Mouse (Mus musculus) bone marrow macrophage, adult 2 months (primary cell): ENCODE data around the gene Tra2b. TPM values are rescaled to one million over a fixed set of nuclear protein-coding genes. Genes with fewer than 3 reads are reported as not detected.
"Not testable (repeated sequence)": the region's sequence is repeated elsewhere in the genome, so short reads cannot be mapped to it uniquely, and the experiment has no call there.

Experiments used
- H3K27ac ChIP-seq: 2 replicates; pipeline ENCODE4 v1.5.1; 2012; ENCODE audit warnings: low read depth, low read length; ENCODE audit not compliant: insufficient read depth
- H3K4me1 ChIP-seq: 2 replicates; pipeline ENCODE4 v1.6.1; 2012; ENCODE audit warnings: low read length; ENCODE audit not compliant: control insufficient read depth, insufficient read depth
- H3K4me3 ChIP-seq: 2 replicates; pipeline ENCODE4 v1.5.1; 2012; ENCODE audit warnings: mild to moderate bottlenecking, low read length, moderate library complexity; ENCODE audit not compliant: insufficient read depth
- CTCF ChIP-seq: IDR thresholded peaks from 2 replicates; pipeline ENCODE4 v1.5.1; 2012; ENCODE audit warnings: low read depth, mild to moderate bottlenecking, low read length, moderate library complexity
- POLR2A ChIP-seq: IDR thresholded peaks from 2 replicates; pipeline ENCODE4 v1.6.1; 2012; ENCODE audit warnings: mild to moderate bottlenecking, low read depth, low read length, borderline replicate concordance
- polyA plus RNA-seq: library from polyadenylated mRNA; stranded (reverse); fragments of >200 nt; gene quantifications from 2 replicates; pipeline ENCODE4 v1.2.4, GENCODE M21; 2012; ENCODE audit not compliant: missing spikeins, insufficient read depth, insufficient read length

Tra2b gene
- polyA plus RNA-seq, 1 experiment = 98.3 TPM

DNA sequence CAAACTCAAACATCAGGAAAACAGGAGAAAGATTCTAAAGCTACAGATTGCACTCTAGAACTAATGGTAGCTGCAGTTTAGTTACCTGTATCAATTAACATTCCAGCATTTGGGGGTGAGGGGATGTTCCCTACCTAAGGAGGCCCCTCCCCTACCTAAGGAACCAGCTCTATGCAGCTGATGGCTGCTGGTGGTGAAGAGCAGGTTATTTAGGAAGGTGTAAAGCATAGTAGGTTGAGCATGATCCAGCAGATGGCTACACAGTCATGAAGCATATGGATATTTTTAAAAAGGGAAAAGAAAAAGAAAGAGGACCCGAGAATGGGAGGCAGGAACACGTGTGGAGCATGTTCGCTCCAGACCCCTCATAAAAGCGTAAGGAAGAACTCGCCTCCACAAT is 15.5 kb downstream of the Tra2b start:
- no peak overlapping the region for H3K27ac ChIP-seq
- TF ChIP-seq CTCF (no peak), POLR2A (no peak)
- H3K4me1 ChIP-seq = no peaks in the 10 kb centered on the region
- no peak overlapping the region for H3K4me3 ChIP-seq

DNA sequence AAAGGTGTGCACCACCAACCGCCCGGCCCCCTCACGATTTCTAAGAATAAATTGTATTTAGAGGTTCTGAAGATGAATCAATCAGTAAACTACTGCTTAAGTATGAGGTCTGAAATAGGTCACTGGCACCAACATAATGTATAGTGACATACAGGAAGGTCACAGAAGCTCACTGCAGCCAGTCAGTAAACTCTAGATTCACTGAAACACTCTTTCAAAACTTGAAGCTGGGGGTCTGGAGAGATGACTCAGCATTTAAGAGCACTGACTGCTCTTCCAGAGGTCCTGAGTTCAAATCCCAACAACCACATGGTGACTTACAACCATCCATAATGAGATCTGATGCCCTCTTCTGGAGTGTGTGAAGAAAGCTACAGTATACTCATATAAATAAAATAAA is 16.1 kb downstream of the Tra2b start:
- no peak overlapping the region for H3K4me3 ChIP-seq
- TF ChIP-seq POLR2A (no peak), CTCF (no peak)
- no peak overlapping the region for H3K27ac ChIP-seq
- H3K4me1 ChIP-seq = no peaks in the 10 kb centered on the region

DNA sequence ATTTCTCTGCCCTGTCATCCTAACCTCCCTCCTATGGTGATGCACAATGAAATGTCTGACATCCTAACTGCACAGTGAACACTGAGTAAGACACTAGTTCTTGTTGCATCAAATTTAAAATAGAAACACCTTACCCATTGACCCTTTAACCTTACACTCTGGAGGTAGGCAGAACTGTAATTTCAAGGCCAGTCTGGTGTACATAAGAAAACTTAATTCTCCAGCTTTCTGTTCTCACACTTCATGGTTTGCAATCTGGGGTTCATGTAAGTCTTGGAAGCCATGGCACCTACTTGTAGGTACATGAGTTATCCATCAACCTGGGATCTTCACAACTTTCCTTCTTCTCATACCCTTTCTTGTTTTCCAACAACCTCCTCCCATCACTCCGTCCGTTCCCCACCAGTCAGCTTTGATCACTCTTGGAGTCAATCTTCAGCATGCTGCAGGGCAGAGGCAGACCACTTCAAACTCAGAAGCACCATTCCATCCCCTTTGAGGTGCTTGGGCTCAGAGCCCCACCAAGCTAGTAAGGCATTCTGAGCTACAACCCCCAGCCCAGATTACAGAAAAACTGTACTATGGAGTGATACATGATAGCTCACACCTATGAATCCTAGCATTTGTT is 23.5 kb downstream of the Tra2b start:
- H3K4me3 ChIP-seq = no peak overlapping the region
- H3K27ac ChIP-seq = no peak overlapping the region
- TF ChIP-seq CTCF = no peak
- H3K4me1 ChIP-seq = no peaks in the 10 kb centered on the region

GRCm38 (mm10) chr16:22241376-22242238 is 24.2 kb downstream of the Tra2b start:
- Histone ChIP-seq H3K4me3 (no peak overlapping the region), H3K4me1 (no peaks in the 10 kb centered on the region), H3K27ac (no peak overlapping the region)
- TF ChIP-seq CTCF (no peak), POLR2A (no peak)

DNA sequence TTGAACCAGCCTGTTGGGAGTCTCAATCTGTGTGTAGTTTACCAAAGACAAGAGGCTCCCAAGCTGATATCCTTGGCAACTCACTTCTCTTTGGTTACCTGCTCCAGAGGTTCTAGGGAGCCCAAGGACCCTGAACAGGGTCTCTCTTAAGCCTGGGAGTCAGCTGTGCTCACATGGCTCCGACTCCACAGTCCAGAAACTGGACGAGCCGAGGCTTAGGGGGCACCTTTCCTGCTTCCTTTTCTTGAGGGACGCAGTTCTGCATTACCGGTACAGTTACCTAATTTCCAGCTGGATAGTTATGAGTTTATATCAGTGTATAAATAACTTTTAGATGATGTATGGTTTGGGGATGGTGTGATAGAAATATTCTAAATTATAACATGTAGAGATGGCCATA is 24.9 kb downstream of the Tra2b start:
- no peaks in the 10 kb centered on the region for H3K4me1 ChIP-seq
- H3K27ac ChIP-seq = no peak overlapping the region
- TF ChIP-seq CTCF = no peak
- no peak for TF ChIP-seq POLR2A
- H3K4me3 ChIP-seq = no peak overlapping the region

GRCm38 (mm10) chr16:22239978-22240377 is 25.8 kb downstream of the Tra2b start:
- Histone ChIP-seq H3K4me3 (no peak overlapping the region), H3K4me1 (no peaks in the 10 kb centered on the region), H3K27ac (no peak overlapping the region)
- TF ChIP-seq CTCF (no peak), POLR2A (no peak)

DNA sequence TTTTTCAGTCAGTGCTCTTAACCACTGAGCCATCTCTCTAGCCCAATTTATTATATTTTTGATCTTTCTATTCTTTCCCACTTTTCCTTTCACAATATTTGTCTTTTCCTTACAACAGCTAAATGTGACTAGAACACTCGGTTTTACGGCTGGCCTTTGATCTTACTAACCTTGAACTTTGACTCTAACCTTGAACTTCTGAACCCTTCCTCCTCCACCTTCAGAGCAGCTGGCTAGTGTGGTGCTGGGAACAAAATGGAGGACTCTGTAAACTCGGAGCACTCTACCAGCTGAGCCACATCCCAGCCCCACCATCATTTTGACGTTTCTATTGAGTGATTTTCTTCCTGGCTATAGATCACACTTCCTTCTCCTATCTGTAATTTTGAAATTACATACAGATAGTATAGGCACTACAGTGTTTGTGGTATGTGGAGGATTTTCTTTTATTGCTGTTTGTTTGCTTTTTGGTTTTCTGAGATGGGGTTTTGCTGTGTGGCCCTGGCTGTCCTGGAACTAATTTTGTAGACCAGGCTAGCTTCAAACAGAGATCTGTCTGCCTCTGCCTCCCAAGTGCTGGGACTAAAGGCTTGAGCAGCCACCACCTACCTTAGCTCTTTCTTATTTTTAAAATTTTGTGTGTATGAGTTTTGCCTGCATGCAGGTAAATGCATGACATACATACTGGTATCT is 26.7 kb downstream of the Tra2b start:
- H3K4me1 ChIP-seq = no peaks in the 10 kb centered on the region
- TF ChIP-seq POLR2A (no peak), CTCF (no peak)
- H3K4me3 ChIP-seq = no peak overlapping the region
- H3K27ac ChIP-seq = no peak overlapping the region

GRCm38 (mm10) chr16:22238402-22238801 is 27.4 kb downstream of the Tra2b start:
- H3K4me1 ChIP-seq, H3K4me3 ChIP-seq, H3K27ac ChIP-seq: not testable (repeated sequence)

GRCm38 (mm10) chr16:22236814-22237213 is 29.0 kb downstream of the Tra2b start:
- Histone ChIP-seq H3K27ac (no peak overlapping the region), H3K4me1 (no peaks in the 10 kb centered on the region), H3K4me3 (no peak overlapping the region)
- peak; percentile 44; the same call in 1 of the 2 replicates for TF ChIP-seq CTCF
- TF ChIP-seq POLR2A = no peak

DNA sequence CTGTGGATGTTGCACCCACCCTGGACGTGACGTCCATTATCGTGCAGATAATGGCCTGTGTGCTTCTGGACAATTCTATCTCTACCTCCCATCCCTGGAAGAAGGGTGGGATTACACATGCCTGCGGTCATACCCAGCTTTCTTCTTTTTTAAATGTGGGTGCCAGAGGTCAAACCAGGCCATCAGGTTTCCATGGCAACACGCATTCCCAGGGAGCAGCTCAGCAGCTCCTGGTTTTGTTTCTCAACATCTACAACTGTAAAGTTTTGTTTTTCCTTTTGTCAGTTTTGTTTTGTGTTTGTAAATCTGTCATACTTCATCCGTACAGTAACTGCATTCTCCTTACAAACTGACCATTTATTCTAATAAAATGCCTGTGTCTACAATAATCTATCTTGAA is 31.3 kb downstream of the Tra2b start:
- Histone ChIP-seq H3K4me3 (no peak overlapping the region), H3K27ac (no peak overlapping the region), H3K4me1 (no peaks in the 10 kb centered on the region)
- TF ChIP-seq POLR2A = no peak
- TF ChIP-seq CTCF = no peak

DNA sequence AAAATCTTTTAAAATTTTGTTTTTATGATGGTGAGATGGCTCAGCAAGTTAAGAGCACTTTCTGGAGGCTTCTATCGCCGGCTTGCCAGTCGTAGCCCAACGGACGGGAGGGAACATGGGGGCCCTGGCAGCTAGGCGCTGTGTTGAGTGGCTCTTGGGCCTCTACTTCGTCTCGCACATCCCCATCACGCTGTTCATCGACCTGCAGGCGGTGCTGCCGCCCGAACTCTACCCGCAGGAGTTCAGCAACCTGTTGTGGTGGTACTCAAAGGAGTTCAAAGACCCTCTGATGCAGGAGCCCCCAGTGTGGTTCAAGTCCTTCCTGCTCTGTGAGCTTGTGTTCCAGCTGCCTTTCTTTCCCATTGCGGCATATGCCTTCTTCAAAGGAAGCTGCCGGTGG is 35.5 kb downstream of the Tra2b start:
- H3K4me1 ChIP-seq, H3K4me3 ChIP-seq, H3K27ac ChIP-seq: not testable (repeated sequence)
